Mouse (Mus musculus): ENCODE results near the gene AU022252. TPM values are rescaled to one million over a fixed set of nuclear protein-coding genes. Genes with fewer than 3 reads are reported as not detected.

AU022252 gene
- total and polyA plus RNA-seq, 2 experiments from 2014 or later = 22.7 to 23.2 TPM

GRCm38 (mm10) chr4:119252025-119252808 is 19.7 kb upstream of the AU022252 start:
- Histone ChIP-seq H3K4me1 (ENCODE audit: insufficient read depth) (no peaks in the 10 kb centered on the region), H3K4me3 (ENCODE audit: low read depth, low read length) (no peak overlapping the region), H3K9me3 (ENCODE audit: low read length) (no peaks in the 10 kb centered on the region), H3K9ac (no peak overlapping the region), H3K27ac (ENCODE audit: low read depth, low read length) (no peak overlapping the region), H3K36me3 (ENCODE audit: insufficient read depth) (peaks cover 11% of the 10 kb centered on the region), H3K27me3 (ENCODE audit: insufficient read depth, low read length) (no peaks in the 10 kb centered on the region), H3K4me2 (ENCODE audit: low read depth) (no peak overlapping the region)
- DNase-seq (no peak), ATAC-seq (no peak)
- no peak for TF ChIP-seq CTCF (IDR thresholded peaks at IDR 0.05; ENCODE audit: low read depth)
- 80% methylated on average over 7 of the region's 7 CpGs for WGBS

- Histone ChIP-seq H3K9me3 (ENCODE audit: low read length) (no peaks in the 10 kb centered on the region), H3K4me3 (ENCODE audit: low read depth, low read length) (no peak overlapping the region), H3K36me3 (ENCODE audit: insufficient read depth) (peaks cover 38% of the 10 kb centered on the region), H3K9ac (no peak overlapping the region), H3K4me2 (ENCODE audit: low read depth) (no peak overlapping the region), H3K27ac (ENCODE audit: low read depth, low read length) (no peak overlapping the region), H3K4me1 (ENCODE audit: insufficient read depth) (no peaks in the 10 kb centered on the region), H3K27me3 (ENCODE audit: insufficient read depth, low read length) (no peaks in the 10 kb centered on the region)
- ATAC-seq (no peak), DNase-seq (no peak)
- 66% methylated on average over 11 of the region's 11 CpGs for WGBS
- TF ChIP-seq CTCF (IDR thresholded peaks at IDR 0.05; ENCODE audit: low read depth) = no peak
Observed at GRCm38 (mm10) chr4:119248407-119248965, 16.0 kb upstream of the AU022252 start.

GRCm38 (mm10) chr4:119247462-119248235 is 15.1 kb upstream of the AU022252 start:
- peaks cover 46% of the 10 kb centered on the region for H3K36me3 ChIP-seq (ENCODE audit: insufficient read depth)
- H3K4me3 ChIP-seq (ENCODE audit: low read depth, low read length) = no peak overlapping the region
- 23% methylated on average over 13 of the region's 13 CpGs for WGBS
- DNase-seq (peak; percentile 68), ATAC-seq (peak; percentile 62)
- H3K4me2 ChIP-seq (ENCODE audit: low read depth) = no peak overlapping the region
- H3K9ac ChIP-seq = no peak overlapping the region
- H3K27me3 ChIP-seq (ENCODE audit: insufficient read depth, low read length) = no peaks in the 10 kb centered on the region
- H3K9me3 ChIP-seq (ENCODE audit: low read length) = no peaks in the 10 kb centered on the region
- peak overlapping the region; percentile 29; the same call in 1 of the 2 replicates for H3K27ac ChIP-seq (ENCODE audit: low read depth, low read length)
- no peaks in the 10 kb centered on the region for H3K4me1 ChIP-seq (ENCODE audit: insufficient read depth)
- TF ChIP-seq CTCF (IDR thresholded peaks at IDR 0.05; ENCODE audit: low read depth) = peak; percentile 82

GRCm38 (mm10) chr4:119246688-119247225 is 14.2 kb upstream of the AU022252 start:
- Histone ChIP-seq H3K4me1 (ENCODE audit: insufficient read depth) (no peaks in the 10 kb centered on the region), H3K9ac (no peak overlapping the region), H3K4me3 (ENCODE audit: low read depth, low read length) (no peak overlapping the region), H3K27me3 (ENCODE audit: insufficient read depth, low read length) (no peaks in the 10 kb centered on the region), H3K9me3 (ENCODE audit: low read length) (no peaks in the 10 kb centered on the region), H3K4me2 (ENCODE audit: low read depth) (no peak overlapping the region), H3K27ac (ENCODE audit: low read depth, low read length) (no peak overlapping the region), H3K36me3 (ENCODE audit: insufficient read depth) (peaks cover 53% of the 10 kb centered on the region)
- WGBS = 75% methylated on average over 14 of the region's 14 CpGs
- ATAC-seq (no peak), DNase-seq (no peak)
- no peak for TF ChIP-seq CTCF (IDR thresholded peaks at IDR 0.05; ENCODE audit: low read depth)

GRCm38 (mm10) chr4:119245961-119246360 is 13.4 kb upstream of the AU022252 start:
- WGBS = 75% methylated on average over 9 of the region's 9 CpGs
- no peaks in the 10 kb centered on the region for H3K9me3 ChIP-seq (ENCODE audit: low read length)
- no peak for TF ChIP-seq CTCF (IDR thresholded peaks at IDR 0.05; ENCODE audit: low read depth)
- H3K27ac ChIP-seq (ENCODE audit: low read depth, low read length) = no peak overlapping the region
- no peak overlapping the region for H3K9ac ChIP-seq
- no peaks in the 10 kb centered on the region for H3K27me3 ChIP-seq (ENCODE audit: insufficient read depth, low read length)
- ATAC-seq (no peak), DNase-seq (no peak)
- H3K4me1 ChIP-seq (ENCODE audit: insufficient read depth) = no peaks in the 10 kb centered on the region
- peaks cover 61% of the 10 kb centered on the region for H3K36me3 ChIP-seq (ENCODE audit: insufficient read depth)
- H3K4me3 ChIP-seq (ENCODE audit: low read depth, low read length) = no peak overlapping the region
- no peak overlapping the region for H3K4me2 ChIP-seq (ENCODE audit: low read depth)

GRCm38 (mm10) chr4:119245556-119245955 is 13.0 kb upstream of the AU022252 start:
- no peak overlapping the region for H3K4me2 ChIP-seq (ENCODE audit: low read depth)
- TF ChIP-seq CTCF (IDR thresholded peaks at IDR 0.05; ENCODE audit: low read depth) = no peak
- H3K4me3 ChIP-seq (ENCODE audit: low read depth, low read length) = no peak overlapping the region
- no peaks in the 10 kb centered on the region for H3K4me1 ChIP-seq (ENCODE audit: insufficient read depth)
- ATAC-seq (peak; percentile 47), DNase-seq (peak; percentile 66)
- H3K9me3 ChIP-seq (ENCODE audit: low read length) = no peaks in the 10 kb centered on the region
- no peaks in the 10 kb centered on the region for H3K27me3 ChIP-seq (ENCODE audit: insufficient read depth, low read length)
- peak overlapping the region; percentile 45; the same call in 1 of the 2 replicates for H3K27ac ChIP-seq (ENCODE audit: low read depth, low read length)
- WGBS = 42% methylated on average over 7 of the region's 7 CpGs
- peaks cover 64% of the 10 kb centered on the region for H3K36me3 ChIP-seq (ENCODE audit: insufficient read depth)
- no peak overlapping the region for H3K9ac ChIP-seq
